Mouse (Mus musculus) MEL (cell line): ENCODE measurements at regions not wholly inside any gene's neighbourhood (a gene's known extent, or its start where the extent isn't known, plus 50 kb on each side); places are given as distances from the start of the nearest gene placed in this dataset.

Experiments used
- DNase-seq: peaks from one replicate; pipeline ENCODE4 v3.0.0; 2011; ENCODE audit warnings: low read depth, low spot score
- H3K27ac ChIP-seq: 2 replicates; pipeline ENCODE4 v1.5.1; 2012; ENCODE audit warnings: low read depth, mild to moderate bottlenecking, control low read depth, low read length, moderate library complexity; ENCODE audit not compliant: control insufficient read depth
- H3K27me3 ChIP-seq, 2 experiments: fragments of 150-350 bp in 1 of 2; sonication (generic) in 1 of 2; 2 replicates each; pipeline ENCODE4 v1.6.1; 2012; ENCODE audit warnings: low read length in 2 of 2, mild to moderate bottlenecking in 2 of 2, improper control_type of control experiment in 1 of 2, moderate library complexity in 1 of 2; ENCODE audit not compliant: insufficient read depth in 2 of 2, control insufficient read depth in 1 of 2
- H3K36me3 ChIP-seq, 2 experiments: 2 replicates each; pipeline ENCODE4 v1.6.1; 2012 to 2014; ENCODE audit warnings: low read length in 2 of 2, improper control_type of control experiment in 1 of 2, inconsistent platforms in 1 of 2, mild to moderate bottlenecking in 1 of 2; ENCODE audit not compliant: insufficient read depth in 2 of 2, control insufficient read depth in 1 of 2
- H3K4me1 ChIP-seq, 2 experiments: fragments of 150-350 bp in 1 of 2; sonication (generic) in 1 of 2; 2 replicates each; pipeline ENCODE4 v1.6.1; 2012; ENCODE audit warnings: low read length in 2 of 2, improper control_type of control experiment in 1 of 2, mild to moderate bottlenecking in 1 of 2; ENCODE audit not compliant: insufficient read depth in 2 of 2, control insufficient read depth in 1 of 2
- H3K4me3 ChIP-seq, 2 experiments: fragments of 150-350 bp in 1 of 2; sonication (generic) in 1 of 2; 2 replicates each; pipeline ENCODE4 v1.5.1; 2012; ENCODE audit warnings: low read depth in 2 of 2, low read length in 2 of 2, mild to moderate bottlenecking in 2 of 2, moderate library complexity in 2 of 2, control low read depth in 1 of 2, improper control_type of control experiment in 1 of 2; ENCODE audit not compliant: control insufficient read depth in 1 of 2, insufficient read depth in 1 of 2
- H3K79me2 ChIP-seq: 2 replicates; pipeline ENCODE4 v1.6.1; 2012; ENCODE audit warnings: mild to moderate bottlenecking, low read length, moderate library complexity; ENCODE audit not compliant: control insufficient read depth, poor library complexity, insufficient read depth
- H3K9ac ChIP-seq: 2 replicates; pipeline ENCODE4 v1.6.1; 2012; ENCODE audit warnings: low read depth, mild to moderate bottlenecking, control low read depth, low read length, moderate library complexity; ENCODE audit not compliant: control insufficient read depth, poor library complexity, severe bottlenecking
- H3K9me3 ChIP-seq: fragments of 150-350 bp; sonication (generic); replicated peaks from 2 replicates; pipeline ENCODE4 v1.6.1; 2012; ENCODE audit warnings: mild to moderate bottlenecking, low read length, improper control_type of control experiment, moderate library complexity; ENCODE audit not compliant: insufficient read depth
- BHLHE40 ChIP-seq: IDR thresholded peaks from 2 replicates; pipeline ENCODE4 v1.6.1; 2012; ENCODE audit warnings: low read depth, mild to moderate bottlenecking, inconsistent platforms, low read length, improper control_type of control experiment, borderline replicate concordance
- CHD1 ChIP-seq: IDR thresholded peaks from 2 replicates; pipeline ENCODE4 v1.6.1; 2012; ENCODE audit warnings: low read depth, mild to moderate bottlenecking, inconsistent platforms, low read length, improper control_type of control experiment
- CTCF ChIP-seq, 3 experiments: IDR thresholded peaks in 2 of 3; conservative IDR thresholded peaks in 1 of 3; 2 replicates each; pipeline ENCODE4 v1.5.1; 2011 to 2012; ENCODE audit warnings: low read length in 3 of 3, low read depth in 2 of 3, mild to moderate bottlenecking in 2 of 3, improper control_type of control experiment in 1 of 3, inconsistent platforms in 1 of 3, mixed read lengths in 1 of 3, moderate library complexity in 1 of 3; ENCODE audit not compliant: control insufficient read depth in 1 of 3, insufficient read depth in 1 of 3, poor library complexity in 1 of 3, severe bottlenecking in 1 of 3
- E2F4 ChIP-seq: IDR thresholded peaks from 2 replicates; pipeline ENCODE4 v1.6.1; 2011; ENCODE audit warnings: low read depth, low read length, improper control_type of control experiment, borderline replicate concordance
- ELF1 ChIP-seq: IDR thresholded peaks from 2 replicates; pipeline ENCODE4 v1.6.1; 2014; ENCODE audit warnings: low read depth, mild to moderate bottlenecking, inconsistent platforms, low read length, improper control_type of control experiment, moderate library complexity
- EP300 ChIP-seq, 2 experiments: IDR thresholded peaks; 2 replicates each; pipeline ENCODE4 v1.6.1; 2011; ENCODE audit warnings: improper control_type of control experiment in 2 of 2, low read length in 2 of 2, low read depth in 1 of 2, mild to moderate bottlenecking in 1 of 2
- ETS1 ChIP-seq: IDR thresholded peaks from 2 replicates; pipeline ENCODE4 v1.6.1; 2012; ENCODE audit warnings: low read depth, mild to moderate bottlenecking, inconsistent platforms, low read length, improper control_type of control experiment, moderate library complexity
- GABPA ChIP-seq: IDR thresholded peaks from 2 replicates; pipeline ENCODE4 v1.6.1; 2012; ENCODE audit warnings: low read depth, mild to moderate bottlenecking, inconsistent platforms, low read length, improper control_type of control experiment, moderate library complexity
- MAFK ChIP-seq: IDR thresholded peaks from 2 replicates; pipeline ENCODE4 v1.6.1; 2011; ENCODE audit warnings: low read depth, mild to moderate bottlenecking, low read length, improper control_type of control experiment, borderline replicate concordance
- MEF2A ChIP-seq: IDR thresholded peaks from 2 replicates; pipeline ENCODE4 v1.6.1; 2014; ENCODE audit warnings: low read depth, mild to moderate bottlenecking, inconsistent platforms, low read length, improper control_type of control experiment; ENCODE audit not compliant: poor library complexity, insufficient replicate concordance, severe bottlenecking; ENCODE audit errors: extremely low read depth
- MXI1 ChIP-seq: IDR thresholded peaks from 2 replicates; pipeline ENCODE4 v1.6.1; 2011; ENCODE audit warnings: mild to moderate bottlenecking, low read depth, low read length, improper control_type of control experiment
- MYB ChIP-seq: IDR thresholded peaks from 2 replicates; pipeline ENCODE4 v1.6.1; 2011; ENCODE audit warnings: mild to moderate bottlenecking, low read depth, low read length, improper control_type of control experiment
- NRF1 ChIP-seq: IDR thresholded peaks from 2 replicates; pipeline ENCODE4 v1.6.1; 2014; ENCODE audit warnings: low read depth, mild to moderate bottlenecking, inconsistent platforms, low read length, improper control_type of control experiment, moderate library complexity; ENCODE audit not compliant: poor library complexity, insufficient read depth, severe bottlenecking
- RAD21 ChIP-seq: IDR thresholded peaks from 2 replicates; pipeline ENCODE4 v1.6.1; 2011; ENCODE audit warnings: mild to moderate bottlenecking, low read depth, low read length, improper control_type of control experiment
- RCOR1 ChIP-seq: IDR thresholded peaks from 2 replicates; pipeline ENCODE4 v1.6.1; 2012; ENCODE audit warnings: low read depth, mild to moderate bottlenecking, inconsistent platforms, low read length, improper control_type of control experiment
- SMC3 ChIP-seq: IDR thresholded peaks from 2 replicates; pipeline ENCODE4 v1.6.1; 2011; ENCODE audit warnings: low read depth, low read length, improper control_type of control experiment
- TAL1 ChIP-seq: IDR thresholded peaks from 2 replicates; pipeline ENCODE4 v1.6.1; 2012; ENCODE audit warnings: mild to moderate bottlenecking, inconsistent platforms, low read length, moderate library complexity, mixed read lengths
- TBP ChIP-seq: IDR thresholded peaks from 2 replicates; pipeline ENCODE4 v1.8.0; 2011; ENCODE audit warnings: low read depth, low read length, improper control_type of control experiment
- USF1 ChIP-seq: IDR thresholded peaks from 2 replicates; pipeline ENCODE4 v1.6.1; 2014; ENCODE audit warnings: low read depth, mild to moderate bottlenecking, inconsistent platforms, low read length, improper control_type of control experiment, moderate library complexity
- USF2 ChIP-seq, 2 experiments: IDR thresholded peaks; 2 replicates each; pipeline ENCODE4 v1.6.1; 2011 to 2012; ENCODE audit warnings: improper control_type of control experiment in 2 of 2, low read length in 2 of 2, borderline replicate concordance in 1 of 2, inconsistent platforms in 1 of 2, low read depth in 1 of 2, mild to moderate bottlenecking in 1 of 2; ENCODE audit not compliant: insufficient read depth in 1 of 2
- ZC3H11A ChIP-seq: IDR thresholded peaks from 2 replicates; pipeline ENCODE4 v1.6.1; 2012; ENCODE audit warnings: low read depth, mild to moderate bottlenecking, inconsistent platforms, low read length, improper control_type of control experiment
- ZMIZ1 ChIP-seq: IDR thresholded peaks from 2 replicates; pipeline ENCODE4 v1.6.1; 2012; ENCODE audit warnings: low read depth, mild to moderate bottlenecking, inconsistent platforms, low read length, improper control_type of control experiment, moderate library complexity

DNA sequence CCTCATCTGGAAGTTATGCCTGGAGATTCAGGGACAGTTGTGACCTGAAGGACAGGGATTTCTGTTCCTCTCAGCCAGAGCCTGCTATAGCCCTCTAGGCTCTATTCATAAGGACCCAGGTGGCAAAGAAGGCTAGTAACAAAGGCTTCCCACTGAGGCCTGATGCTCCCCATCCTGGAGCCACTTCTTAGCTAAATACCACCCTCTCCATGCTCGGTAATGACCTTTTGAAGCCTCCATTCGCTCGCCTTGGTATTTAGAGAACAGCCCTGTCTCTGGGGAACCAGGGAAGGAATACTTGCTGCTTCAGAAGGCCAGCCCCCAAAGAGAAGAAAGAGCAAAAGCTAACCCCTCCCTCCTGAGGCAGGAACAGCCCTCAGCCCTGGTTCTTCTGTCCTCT, 238.3 kb upstream of the Csf3r start:
- Histone ChIP-seq H3K4me1 (no peaks in the 10 kb centered on the region), H3K36me3 (no peaks in the 10 kb centered on the region), H3K27me3 (no peaks in the 10 kb centered on the region), H3K4me3 (no peak overlapping the region), H3K79me2 (no peaks in the 10 kb centered on the region), H3K9ac (no peak overlapping the region), H3K9me3 (no peaks in the 10 kb centered on the region), H3K27ac (no peak overlapping the region)
- no peak for DNase-seq
- no peak for TF ChIP-seq TBP
- no peak for TF ChIP-seq EP300 (IDR thresholded peaks at IDR 0.05; ENCODE audit: low read depth in 1 of 2, low read length in 2 of 2)
- no peak for TF ChIP-seq RCOR1
- no peak for TF ChIP-seq ZMIZ1
- TF ChIP-seq SMC3, result no peak
- TF ChIP-seq ZC3H11A, result no peak

DNA sequence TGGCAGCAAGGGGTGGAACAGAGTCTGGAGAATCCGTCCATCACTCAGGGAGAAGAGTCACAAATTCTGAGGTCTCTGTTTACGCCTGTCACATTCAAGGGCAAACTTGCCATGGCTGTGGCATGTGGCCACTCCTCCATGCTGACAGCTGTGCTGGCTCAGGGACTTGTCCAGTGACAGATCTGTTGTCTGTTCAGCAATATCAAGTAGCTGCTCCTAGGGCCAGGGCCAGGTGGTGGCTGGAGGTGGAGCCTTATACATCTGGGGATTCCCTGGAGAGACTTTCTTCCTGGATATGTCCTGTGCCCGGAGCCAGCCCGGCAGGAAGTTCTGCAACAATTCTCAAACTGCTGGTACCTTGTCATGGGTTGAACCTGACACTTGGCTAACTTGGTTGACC, 229.7 kb upstream of the Csf3r start:
- Histone ChIP-seq H3K9ac (no peak overlapping the region), H3K79me2 (no peaks in the 10 kb centered on the region), H3K27ac (no peak overlapping the region), H3K4me3 (no peak overlapping the region), H3K27me3 (no peaks in the 10 kb centered on the region), H3K4me1 (no peaks in the 10 kb centered on the region), H3K36me3 (no peaks in the 10 kb centered on the region), H3K9me3 (no peaks in the 10 kb centered on the region)
- no peak for DNase-seq
- TF ChIP-seq E2F4, result no peak
- TF ChIP-seq GABPA, result no peak
- TF ChIP-seq MAFK, result no peak
- TF ChIP-seq NRF1, result no peak
- TF ChIP-seq ETS1, result no peak
- TF ChIP-seq CTCF (IDR thresholded peaks at IDR 0.05 in 2 of 3, conservative IDR thresholded peaks at IDR 0.05 in 1 of 3; ENCODE audit: control insufficient read depth in 1 of 3, insufficient read depth in 1 of 3, low read depth in 2 of 3, low read length in 3 of 3, poor library complexity in 1 of 3, severe bottlenecking in 1 of 3), result no peak
- no peak for TF ChIP-seq RAD21
- no peak for TF ChIP-seq TAL1
- no peak for TF ChIP-seq MYB
- no peak for TF ChIP-seq MXI1
- no peak for TF ChIP-seq USF2 (IDR thresholded peaks at IDR 0.05; ENCODE audit: borderline replicate concordance in 1 of 2, insufficient read depth in 1 of 2, low read depth in 1 of 2, low read length in 2 of 2)
- TF ChIP-seq ZC3H11A, result no peak
- no peak for TF ChIP-seq CHD1
- TF ChIP-seq MEF2A, result no peak
- no peak for TF ChIP-seq TBP
- TF ChIP-seq BHLHE40, result no peak
- no peak for TF ChIP-seq ELF1
- TF ChIP-seq USF1, result no peak
